Mouse (Mus musculus) CH12.LX (cell line): Measurements from ENCODE around the gene Ppt2. TPM values are rescaled to one million over a fixed set of nuclear protein-coding genes. Genes with fewer than 3 reads are reported as not detected.

ENCODE experiments used
- DNase-seq: peaks from one replicate; pipeline ENCODE4 v3.0.0-alpha.2; 2013; ENCODE audit errors: extremely low read depth
- H3K27ac ChIP-seq: 2 replicates; pipeline ENCODE4 v1.5.1; 2012; ENCODE audit warnings: low read depth, mild to moderate bottlenecking, control low read depth, moderate library complexity; ENCODE audit not compliant: insufficient read depth
- H3K27me3 ChIP-seq: replicated peaks from 2 replicates; pipeline ENCODE3; 2012; ENCODE audit warnings: inconsistent platforms
- H3K36me3 ChIP-seq, 2 experiments: replicated peaks in 1 of 2; 2 replicates each; pipeline versions ENCODE3 to v1.6.1; 2012; ENCODE audit warnings: inconsistent platforms in 1 of 2, low read length in 1 of 2, mild to moderate bottlenecking in 1 of 2, mixed read lengths in 1 of 2, moderate library complexity in 1 of 2; ENCODE audit not compliant: control insufficient read depth in 1 of 2, insufficient read depth in 1 of 2
- H3K4me1 ChIP-seq, 2 experiments: 2 replicates each; pipeline ENCODE4 v1.6.1; 2012; ENCODE audit warnings: inconsistent platforms in 1 of 2, moderate library complexity in 1 of 2; ENCODE audit not compliant: insufficient read depth in 2 of 2, control insufficient read depth in 1 of 2
- H3K4me2 ChIP-seq: 2 replicates; pipeline ENCODE4 v1.6.1; 2012; ENCODE audit warnings: low read depth, mild to moderate bottlenecking, control low read depth; ENCODE audit not compliant: poor library complexity, insufficient read depth, severe bottlenecking
- H3K4me3 ChIP-seq, 3 experiments: fragments of 150-350 bp in 1 of 3; sonication (generic) in 1 of 3; replicated peaks in 1 of 3; 2 replicates each; pipeline versions ENCODE3 to v1.5.1; 2011 to 2012; ENCODE audit warnings: low read depth in 2 of 3, low read length in 2 of 3, mild to moderate bottlenecking in 2 of 3, moderate library complexity in 2 of 3, control low read depth in 1 of 3, improper control_type of control experiment in 1 of 3, inconsistent platforms in 1 of 3, mixed read lengths in 1 of 3; ENCODE audit not compliant: poor library complexity in 1 of 3
- H3K79me2 ChIP-seq: replicated peaks from 2 replicates; pipeline ENCODE4 v1.6.1; 2012; ENCODE audit warnings: mild to moderate bottlenecking, moderate library complexity; ENCODE audit not compliant: control insufficient read depth, poor library complexity, insufficient read depth, severe bottlenecking; ENCODE audit errors: extremely low read depth
- H3K9ac ChIP-seq: 2 replicates; pipeline ENCODE4 v1.6.1; 2012; ENCODE audit warnings: low read depth, mild to moderate bottlenecking, control low read depth, moderate library complexity; ENCODE audit not compliant: insufficient read depth
- H3K9me3 ChIP-seq: replicated peaks from 2 replicates; pipeline ENCODE3; 2012; ENCODE audit warnings: low read length, inconsistent platforms, mixed read lengths
- CHD2 ChIP-seq: IDR thresholded peaks from 2 replicates; pipeline ENCODE4 v1.6.1; 2011; ENCODE audit warnings: low read length, improper control_type of control experiment
- EP300 ChIP-seq: IDR thresholded peaks from 2 replicates; pipeline ENCODE4 v1.6.1; 2011; ENCODE audit warnings: low read length, improper control_type of control experiment
- ETS1 ChIP-seq: conservative IDR thresholded peaks from 2 replicates; pipeline ENCODE4 v1.6.1; 2012; ENCODE audit warnings: low read depth, mild to moderate bottlenecking, inconsistent platforms, low read length, improper control_type of control experiment, moderate library complexity
- IRF4 ChIP-seq: IDR thresholded peaks from 2 replicates; pipeline ENCODE4 v1.6.1; 2014; ENCODE audit warnings: low read depth, mild to moderate bottlenecking, inconsistent platforms, low read length, improper control_type of control experiment
- JUN ChIP-seq: IDR thresholded peaks from 2 replicates; pipeline ENCODE4 v1.6.1; 2011; ENCODE audit warnings: low read depth, mild to moderate bottlenecking, low read length, improper control_type of control experiment, moderate library complexity; ENCODE audit not compliant: insufficient read depth
- MAZ ChIP-seq: IDR thresholded peaks from 2 replicates; pipeline ENCODE4 v1.6.1; 2012; ENCODE audit warnings: low read depth, mild to moderate bottlenecking, inconsistent platforms, low read length, improper control_type of control experiment, moderate library complexity
- MEF2A ChIP-seq: IDR thresholded peaks from 2 replicates; pipeline ENCODE4 v1.6.1; 2014; ENCODE audit warnings: low read depth, mild to moderate bottlenecking, inconsistent platforms, low read length, improper control_type of control experiment, borderline replicate concordance
- MYC ChIP-seq: IDR thresholded peaks from 2 replicates; pipeline ENCODE4 v1.6.1; 2011; ENCODE audit warnings: low read depth, mild to moderate bottlenecking, improper control_type of control experiment, low read length
- NELFE ChIP-seq: IDR thresholded peaks from 2 replicates; pipeline ENCODE4 v1.6.1; 2011; ENCODE audit warnings: low read depth, low read length, improper control_type of control experiment
- POLR2AphosphoS2 ChIP-seq: IDR thresholded peaks from 2 replicates; pipeline ENCODE4 v1.6.1; 2011; ENCODE audit warnings: low read depth, low read length, improper control_type of control experiment
- RCOR1 ChIP-seq: conservative IDR thresholded peaks from 2 replicates; pipeline ENCODE4 v1.6.1; 2012; ENCODE audit warnings: low read depth, mild to moderate bottlenecking, inconsistent platforms, low read length, improper control_type of control experiment
- SIN3A ChIP-seq: IDR thresholded peaks from 2 replicates; pipeline ENCODE4 v1.6.1; 2012; ENCODE audit warnings: low read length, improper control_type of control experiment, inconsistent platforms
- TBP ChIP-seq: conservative IDR thresholded peaks from 2 replicates; pipeline ENCODE4 v1.6.1; 2011; ENCODE audit warnings: low read depth, low read length, improper control_type of control experiment
- UBTF ChIP-seq: IDR thresholded peaks from 2 replicates; pipeline ENCODE4 v1.6.1; 2012; ENCODE audit warnings: low read depth, mild to moderate bottlenecking, inconsistent platforms, low read length, improper control_type of control experiment, moderate library complexity
- USF2 ChIP-seq: conservative IDR thresholded peaks from 2 replicates; pipeline ENCODE4 v1.6.1; 2011; ENCODE audit warnings: low read depth, low read length, improper control_type of control experiment
- ZC3H11A ChIP-seq: IDR thresholded peaks from 2 replicates; pipeline ENCODE4 v1.6.1; 2012; ENCODE audit warnings: low read depth, mild to moderate bottlenecking, inconsistent platforms, low read length, improper control_type of control experiment
- ZMIZ1 ChIP-seq: IDR thresholded peaks from 2 replicates; pipeline ENCODE4 v1.6.1; 2012; ENCODE audit warnings: low read depth, mild to moderate bottlenecking, inconsistent platforms, low read length, improper control_type of control experiment
- ZNF384 ChIP-seq: IDR thresholded peaks from 2 replicates; pipeline ENCODE4 v1.6.1; 2012; ENCODE audit warnings: low read depth, low read length, improper control_type of control experiment, inconsistent platforms
- dilution Hi-C: fragments of 300-500 bp; cut with MboI; formaldehyde crosslinking; loops from 2 replicates; pipeline ENCODE4 v1.14.3; 2020; ENCODE audit warnings: low sequenced_read_pairs; ENCODE audit not compliant: extremely low pct_unique_long_range_greater_than_20kb, extremely low pct_ligation_motif_present
- in situ Hi-C: fragments of 300-500 bp; cut with MboI; formaldehyde crosslinking; loops from 3 replicates; pipeline ENCODE4 v1.14.3; 2019; ENCODE audit warnings: low sequenced_read_pairs, low pct_ligation_motif_present, low pct_unique_long_range_greater_than_20kb, mixed read lengths
- polyA plus RNA-seq: library from polyadenylated mRNA; unstranded; fragments of >175 nt; gene quantifications from 2 replicates; pipeline ENCODE4 v1.2.1, GENCODE M21; 2012; ENCODE audit warnings: low read depth; ENCODE audit not compliant: insufficient read length
- total RNA-seq, 2 experiments: library from RNA; depleted of rRNA; stranded (reverse); fragments of 300-350 nt in 1 of 2; fragments of >200 nt in 1 of 2; gene quantifications; 2 replicates each; pipeline ENCODE4 v1.2.3; 2012 to 2014

Ppt2 gene
- total and polyA plus RNA-seq, 3 experiments = 0.84 to 1.9 TPM; not detected in 1

DNA sequence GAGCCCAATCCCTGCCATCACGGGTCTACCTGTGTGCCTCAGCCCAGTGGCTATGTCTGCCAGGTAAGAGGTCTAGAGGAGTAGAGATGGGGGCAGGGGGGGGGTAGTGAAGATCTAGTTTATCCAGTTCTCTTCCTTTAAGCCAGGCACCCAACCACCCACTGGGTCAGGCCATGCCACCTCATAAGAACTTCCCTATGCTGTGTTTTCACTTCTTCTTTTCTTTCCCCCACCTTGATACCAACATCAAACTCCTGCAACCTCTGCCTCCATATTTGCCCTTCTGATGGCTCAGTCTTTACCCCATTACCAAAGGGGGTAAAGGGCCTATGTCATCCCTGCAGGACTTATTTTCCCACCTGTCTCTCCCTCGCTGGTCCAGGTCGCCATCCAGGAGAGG, 50.2 kb downstream of the Ppt2 start:
- DNase-seq = peak; percentile 59
- Histone ChIP-seq H3K9ac (no peak overlapping the region), H3K36me3 (no peaks in the 10 kb centered on the region), H3K27me3 (peaks cover 6% of the 10 kb centered on the region), H3K79me2 (no peaks in the 10 kb centered on the region), H3K4me3 (no peak overlapping the region), H3K4me2 (no peak overlapping the region), H3K27ac (no peak overlapping the region), H3K9me3 (no peaks in the 10 kb centered on the region), H3K4me1 (peaks cover 4 to 19% of the 10 kb centered on the region in 2 experiments)
- in situ Hi-C loops = no loop called here
- no peak for TF ChIP-seq SIN3A
- TF ChIP-seq IRF4 = peak; percentile 76
- no peak for TF ChIP-seq NELFE
- TF ChIP-seq JUN = no peak
- TF ChIP-seq RCOR1 = no peak
- no peak for TF ChIP-seq CHD2
- TF ChIP-seq ZNF384 = no peak
- no peak for TF ChIP-seq ZC3H11A
- peak; percentile 70 for TF ChIP-seq EP300
- TF ChIP-seq MEF2A = no peak
- TF ChIP-seq ZMIZ1 = no peak
- no peak for TF ChIP-seq UBTF
- TF ChIP-seq TBP = no peak
- dilution Hi-C loops = no loop called here

DNA sequence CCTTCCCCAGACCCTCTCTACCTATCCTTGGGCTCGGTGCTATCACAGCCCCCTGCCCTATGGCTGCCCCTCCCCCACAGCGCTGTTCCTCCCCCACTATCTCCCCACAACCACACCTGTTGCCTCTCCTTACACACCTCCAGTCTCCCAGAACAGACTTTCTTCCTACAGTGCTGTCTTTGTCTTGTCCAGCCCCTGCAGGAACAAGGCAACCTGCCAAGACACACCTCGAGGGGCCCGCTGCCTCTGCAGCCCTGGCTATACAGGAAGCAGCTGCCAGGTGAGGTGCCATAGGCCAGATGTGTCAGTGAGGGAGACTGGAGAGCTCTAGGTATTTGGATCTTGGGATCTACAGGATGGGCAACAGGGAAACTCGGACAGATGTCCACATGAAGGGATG, 51.7 kb downstream of the Ppt2 start:
- H3K4me1 ChIP-seq = peaks cover 4 to 19% of the 10 kb centered on the region in 2 experiments
- dilution Hi-C loops (no loop called here), in situ Hi-C loops (no loop called here)

More for the DNA sequence above, 51.7 kb downstream of the Ppt2 start:
- H3K36me3 ChIP-seq = no peaks in the 10 kb centered on the region
- no peak overlapping the region for H3K9ac ChIP-seq
- H3K27ac ChIP-seq = no peak overlapping the region
- H3K4me3 ChIP-seq = no peak overlapping the region
- no peak overlapping the region for H3K4me2 ChIP-seq
- DNase-seq = no peak
- TF ChIP-seq POLR2AphosphoS2 (no peak), ZMIZ1 (no peak), USF2 (no peak), ETS1 (no peak), MAZ (no peak), MYC (no peak), TBP (no peak)
- H3K79me2 ChIP-seq = no peaks in the 10 kb centered on the region
- peaks cover 4% of the 10 kb centered on the region for H3K27me3 ChIP-seq
- H3K9me3 ChIP-seq = peaks cover 4% of the 10 kb centered on the region
